Mouse (Mus musculus): Measurements from ENCODE around the gene Wdr18.

The Wdr18 gene

GRCm38 (mm10) chr10:79946752-79947322 lies 13.1 kb upstream of the Wdr18 start:
- no peak for DNase-seq (ENCODE audit: low read depth)

- DNase-seq (ENCODE audit: low read depth), result no peak
These were observed 12.4 kb upstream of the Wdr18 start for GRCm38 (mm10) chr10:79947502-79947901.

DNA sequence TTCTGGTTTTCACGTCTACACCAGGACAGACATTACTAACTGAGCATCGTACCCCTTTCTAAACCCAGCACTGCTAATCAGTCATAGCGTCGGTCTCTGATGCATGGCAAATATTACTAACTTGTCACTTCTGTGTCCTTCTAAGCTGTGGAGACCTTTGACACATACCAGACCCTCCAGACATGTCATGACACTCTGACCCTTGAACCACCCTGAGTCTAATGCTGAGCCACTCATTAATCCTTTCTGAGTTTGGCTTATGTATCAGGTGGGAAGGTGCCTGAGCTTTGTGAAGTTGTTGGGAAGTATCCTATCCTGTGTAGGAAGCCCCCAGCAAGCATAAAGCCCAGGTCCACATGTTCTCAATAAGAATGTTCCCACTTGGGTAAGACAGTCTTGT lies 10.1 kb upstream of the Wdr18 start:
- no peak for DNase-seq (ENCODE audit: low read depth)

GRCm38 (mm10) chr10:79950661-79951060 lies 9.3 kb upstream of the Wdr18 start:
- no peak for DNase-seq (ENCODE audit: low read depth)

GRCm38 (mm10) chr10:79953946-79954345 lies 6.0 kb upstream of the Wdr18 start:
- peak; percentile 53 for DNase-seq (ENCODE audit: low read depth)

DNA sequence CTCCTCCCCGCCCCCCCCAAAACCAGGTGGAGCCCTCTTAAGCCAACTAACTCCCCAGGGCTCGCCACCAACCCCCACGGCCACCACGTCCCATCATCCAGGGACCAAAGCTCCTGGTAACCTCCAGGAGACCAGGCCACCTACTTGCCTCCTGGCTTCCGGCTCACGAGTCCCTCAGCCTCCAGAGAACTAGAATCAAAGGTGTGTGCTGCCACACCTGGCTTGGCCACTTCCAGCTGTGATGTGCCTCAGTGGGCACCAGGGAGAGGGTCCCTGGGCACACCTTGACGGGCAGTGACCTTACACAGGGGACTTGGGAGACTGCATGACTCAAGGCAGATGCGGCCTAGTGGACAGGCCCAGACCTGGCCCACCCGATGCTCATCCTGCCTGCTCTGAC lies 4.3 kb upstream of the Wdr18 start:
- DNase-seq (ENCODE audit: low read depth), result no peak

- DNase-seq (ENCODE audit: low read depth), result no peak
These were observed 3.3 kb upstream of the Wdr18 start for GRCm38 (mm10) chr10:79956643-79957154.

- peak; percentile 87 for DNase-seq (ENCODE audit: low read depth)
These were observed 1.7 kb upstream of the Wdr18 start for GRCm38 (mm10) chr10:79958140-79958816.

DNA sequence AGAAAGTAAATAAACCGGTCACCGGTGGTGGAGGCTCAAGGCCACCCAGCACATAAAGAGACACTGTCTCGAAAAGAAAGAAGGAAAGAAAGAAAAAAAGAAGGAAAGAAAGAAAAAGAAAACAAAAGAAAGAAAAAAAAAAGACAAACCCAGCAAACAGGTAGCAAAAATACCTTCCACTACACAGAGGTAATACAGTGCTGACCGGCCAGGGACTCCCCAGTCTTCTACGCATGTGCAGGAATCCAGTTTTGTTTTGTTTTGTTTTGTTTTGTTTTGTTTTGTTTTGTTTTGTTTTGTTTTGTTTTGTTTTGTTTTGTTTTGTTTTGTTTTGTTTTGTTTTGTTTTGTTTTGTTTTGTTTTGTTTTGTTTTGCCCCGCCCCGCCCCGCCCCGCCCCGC lies 540 bp upstream of the Wdr18 start:
- DNase-seq (ENCODE audit: low read depth), result peak; percentile 23

GRCm38 (mm10) chr10:79960671-79961294 lies 831 bp downstream of the Wdr18 start:
- no peak for DNase-seq (ENCODE audit: low read depth)

DNA sequence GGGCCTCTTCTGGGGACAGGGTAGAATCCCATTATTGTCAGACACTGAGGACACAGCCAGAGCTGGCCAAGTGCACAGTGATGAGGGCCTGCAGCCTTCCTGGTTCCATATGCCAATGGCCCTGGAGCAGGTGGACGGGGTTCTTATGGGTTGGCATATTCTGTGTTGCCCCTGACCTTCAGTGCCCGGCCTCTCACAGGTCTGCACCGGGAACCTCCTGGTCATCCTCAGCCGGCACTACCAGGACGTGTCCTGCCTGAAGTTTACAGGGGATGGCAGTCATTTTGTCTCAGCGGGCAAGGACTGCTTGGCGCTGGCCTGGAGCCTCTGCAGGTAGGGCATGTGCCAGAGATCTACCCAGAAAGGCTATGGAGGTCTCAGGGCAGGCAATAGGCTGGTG lies 4.8 kb downstream of the Wdr18 start:
- no peak for DNase-seq (ENCODE audit: low read depth)

DNA sequence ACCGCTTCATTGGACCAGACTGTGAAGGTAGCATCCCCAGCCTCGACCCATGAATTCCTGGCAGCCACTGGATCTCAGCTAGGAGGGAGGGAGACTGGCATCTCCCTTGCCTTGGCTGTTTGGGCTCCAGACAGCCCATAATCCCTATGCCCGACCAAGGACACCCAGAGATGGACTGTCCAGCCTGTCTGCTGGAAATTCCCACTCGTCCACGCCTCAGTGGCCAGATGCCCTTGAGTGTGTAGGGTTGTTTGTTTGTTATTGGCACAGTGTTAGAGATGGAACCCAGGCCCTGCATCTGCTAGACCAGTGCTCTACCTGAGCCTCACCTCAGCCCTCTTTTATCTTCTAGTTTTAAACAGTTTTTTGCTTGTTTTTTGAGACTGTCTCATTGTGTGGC lies 5.4 kb downstream of the Wdr18 start:
- DNase-seq (ENCODE audit: low read depth), result no peak

- no peak for DNase-seq (ENCODE audit: low read depth)
These were observed 7.0 kb downstream of the Wdr18 start for GRCm38 (mm10) chr10:79966886-79967400.

GRCm38 (mm10) chr10:79968181-79968580 lies 8.2 kb downstream of the Wdr18 start:
- no peak for DNase-seq (ENCODE audit: low read depth)

- peak; percentile 85 for DNase-seq (ENCODE audit: low read depth)
These were observed 9.2 kb downstream of the Wdr18 start for GRCm38 (mm10) chr10:79969124-79969568.

GRCm38 (mm10) chr10:79970415-79971182 lies 10.6 kb downstream of the Wdr18 start, which contains the start of gene Grin3b:
TSS of gene Grin3b (plus strand) at chr10:79970715.
- DNase-seq (ENCODE audit: low read depth), result no peak

DNA sequence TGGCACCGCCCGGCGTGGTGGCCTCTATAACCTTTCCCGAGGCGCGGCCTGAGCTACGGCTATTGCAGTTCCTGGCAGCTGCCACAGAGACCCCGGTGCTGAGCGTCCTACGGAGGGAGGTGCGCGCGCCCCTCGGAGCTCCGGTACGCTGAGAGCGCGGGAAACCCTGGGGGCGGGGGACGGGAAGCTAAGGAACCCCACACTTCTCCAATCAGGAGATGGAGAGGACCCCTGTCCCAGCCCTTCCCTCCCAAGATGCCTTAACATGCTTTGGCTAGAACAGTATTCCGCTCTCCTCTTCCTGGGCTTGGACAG lies 11.2 kb downstream of the Wdr18 start:
- DNase-seq (ENCODE audit: low read depth), result no peak

DNA sequence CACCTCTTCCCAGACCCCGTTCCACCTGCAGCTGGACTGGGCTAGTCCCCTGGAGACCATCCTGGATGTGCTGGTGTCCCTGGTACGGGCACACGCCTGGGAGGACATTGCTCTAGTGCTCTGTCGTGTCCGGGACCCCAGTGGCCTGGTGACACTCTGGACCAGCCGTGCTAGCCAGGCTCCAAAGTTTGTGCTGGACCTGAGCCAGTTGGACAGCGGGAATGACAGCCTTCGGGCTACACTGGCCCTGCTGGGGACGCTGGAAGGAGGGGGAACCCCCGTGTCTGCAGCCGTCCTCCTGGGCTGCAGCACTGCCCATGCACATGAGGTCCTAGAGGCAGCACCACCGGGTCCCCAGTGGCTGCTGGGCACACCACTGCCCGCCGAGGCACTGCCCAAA lies 12.9 kb downstream of the Wdr18 start:
- no peak for DNase-seq (ENCODE audit: low read depth)

GRCm38 (mm10) chr10:79974087-79974486 lies 14.1 kb downstream of the Wdr18 start:
- DNase-seq (ENCODE audit: low read depth), result no peak

- no peak for DNase-seq (ENCODE audit: low read depth)
These were observed 14.7 kb downstream of the Wdr18 start for GRCm38 (mm10) chr10:79974668-79975067.

DNA sequence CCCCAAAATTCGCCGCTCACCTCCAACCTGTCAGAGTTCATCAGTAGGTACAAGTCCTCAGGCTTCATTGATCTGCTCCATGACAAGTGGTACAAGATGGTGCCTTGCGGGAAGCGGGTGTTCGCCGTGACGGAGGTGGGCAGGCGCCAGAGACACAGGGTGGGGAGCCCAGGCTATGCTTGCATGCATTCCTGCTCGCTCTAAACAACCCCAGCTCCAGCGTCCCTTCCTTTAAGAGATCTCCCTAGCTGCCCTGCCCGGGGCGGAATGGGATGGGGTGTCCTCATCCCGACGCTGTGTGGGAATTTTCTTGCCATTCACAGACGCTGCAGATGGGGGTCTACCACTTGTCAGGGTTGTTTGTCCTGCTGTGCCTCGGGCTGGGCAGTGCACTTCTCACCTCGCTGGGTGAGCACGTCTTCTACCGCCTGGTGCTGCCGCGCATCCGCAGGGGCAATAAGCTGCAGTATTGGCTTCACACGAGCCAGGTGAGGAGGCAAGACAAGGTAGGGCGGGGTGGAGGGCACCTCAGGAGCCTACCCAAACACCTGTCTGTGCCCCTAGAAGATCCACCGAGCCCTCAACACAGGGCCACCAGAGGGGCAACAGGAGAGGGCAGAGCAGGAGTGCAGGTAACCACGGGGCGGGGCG lies 16.2 kb downstream of the Wdr18 start:
- DNase-seq (ENCODE audit: low read depth), result no peak

DNA sequence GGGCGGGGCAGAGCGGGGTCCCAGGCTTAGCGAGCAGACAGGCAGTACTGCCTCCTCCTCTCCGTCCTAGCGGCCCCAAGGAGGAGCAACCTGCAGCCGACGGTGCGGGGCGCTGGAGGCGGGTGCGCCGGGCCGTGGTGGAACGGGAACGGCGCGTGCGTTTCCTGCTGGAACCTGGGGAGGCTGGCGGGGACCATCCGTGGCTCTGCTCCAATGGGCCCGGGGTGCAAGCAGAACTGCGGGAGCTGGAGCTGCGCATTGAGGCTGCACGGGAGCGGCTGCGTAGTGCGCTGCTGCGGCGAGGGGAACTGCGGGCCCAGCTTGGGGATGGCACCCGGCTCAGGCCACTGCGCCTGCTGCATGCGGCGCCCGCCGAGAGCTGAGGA lies 16.8 kb downstream of the Wdr18 start:
- no peak for DNase-seq (ENCODE audit: low read depth)

Data from NIH3T3 (cell line).